Comparison of ENCODE assay signal across 9 mouse cellular contexts in genomic region chr1:172312768-172313561, GRCm38 (mm10). TPM values are rescaled to one million over a fixed set of nuclear protein-coding genes. Genes with fewer than 3 reads are reported as not detected.
A peak's percentile ranks its signal among the peaks of the same experiment; 100 is the strongest.
DNase-seq lines count a peak whose midpoint lies in the region; ATAC-seq and TF ChIP-seq lines count a peak whose summit lies in the region.
"Had no signal": no experiment of that assay in that cellular context is flagged by ENCODE, and none has a peak within 500 bp of the region (broad histone marks: within the 10 kb centered on the region; RNA-seq: fewer than 3 reads in every experiment).

No protein-coding gene starts in this region.

- H3K4me1 ChIP-seq in kidney, embryonic 14.5 days (ENCODE audit: control insufficient read depth, insufficient read depth, low read length) = peaks cover 29% of the 10 kb centered on the region
- peaks cover under 1 to 22% of the 10 kb centered on the region in 2 experiments; a peak in 2 of 4 replicates for H3K4me1 ChIP-seq in ES-E14 (ENCODE audit: control insufficient read depth in 2 of 2, insufficient read depth in 2 of 2, low read length in 2 of 2, poor library complexity in 1 of 2)
- H3K4me1 ChIP-seq in erythroblast, embryonic 14.5 days (ENCODE audit: control insufficient read depth) = peaks cover 51% of the 10 kb centered on the region
- H3K4me1 ChIP-seq in intestine, embryonic 15.5 days (replicated peaks) = peaks cover 26% of the 10 kb centered on the region
- H3K4me1 ChIP-seq in midbrain, embryonic 11.5 days (ENCODE audit: control insufficient read depth, insufficient read depth, low read length) = peaks cover 34% of the 10 kb centered on the region

- 0 out of 2 replicates have a peak overlapping the region, but pooled peaks have one; percentile 24 for H3K27ac ChIP-seq in kidney, embryonic 14.5 days (ENCODE audit: low read depth, low read length)
- no peak overlapping the region for H3K27ac ChIP-seq in ES-E14 (ENCODE audit: insufficient read depth, low read depth, low read length, poor library complexity, severe bottlenecking)
- no peak overlapping the region for H3K27ac ChIP-seq in intestine, embryonic 15.5 days
- no peak overlapping the region for H3K27ac ChIP-seq in midbrain, embryonic 11.5 days (ENCODE audit: low read depth, low read length)

- peak overlapping the region; percentile 72 for H3K9ac ChIP-seq in kidney, embryonic 14.5 days (ENCODE audit: low read depth, low read length)
- peak overlapping the region; percentile 77 for H3K9ac ChIP-seq in ES-E14 (ENCODE audit: insufficient read depth, low read depth, low read length, poor library complexity, severe bottlenecking)
- peak overlapping the region; percentile 74 for H3K9ac ChIP-seq in intestine, embryonic 15.5 days
- peak overlapping the region; percentile 73 for H3K9ac ChIP-seq in midbrain, embryonic 11.5 days (ENCODE audit: low read length)

- 15% methylated on average over 16 of the region's 16 CpGs for WGBS in kidney, embryonic 14.5 days
- 13% methylated on average over 16 of the region's 16 CpGs for WGBS in intestine, embryonic 15.5 days
- 17% methylated on average over 16 of the region's 16 CpGs for WGBS in midbrain, embryonic 11.5 days

- peak; percentile 11 for ATAC-seq in kidney, embryonic 14.5 days (ENCODE audit: low FRiP score, low TSS enrichment)
- ATAC-seq in intestine, embryonic 15.5 days = no peak
- ATAC-seq in midbrain, embryonic 11.5 days (ENCODE audit: low FRiP score) = peak; percentile 1; the same call in 1 of the 2 replicates
- no peak for ATAC-seq in monocyte, adult 5-6 weeks (replicated peaks; ENCODE audit: insufficient number of reproducible peaks, low FRiP score, low TSS enrichment, poor library complexity, severe bottlenecking)

- peaks cover 2% of the 10 kb centered on the region for H3K36me3 ChIP-seq in kidney, embryonic 14.5 days (ENCODE audit: control insufficient read depth, insufficient read depth, low read length)
- peaks cover 4% of the 10 kb centered on the region; the same call in 1 of the 2 replicates for H3K36me3 ChIP-seq in ES-E14 (ENCODE audit: control insufficient read depth, insufficient read depth, low read length, poor library complexity, severe bottlenecking)
- H3K36me3 ChIP-seq in erythroblast, embryonic 14.5 days (ENCODE audit: control insufficient read depth) = peaks cover 14% of the 10 kb centered on the region
- 0 out of 2 replicates have a peak, but pooled peaks cover under 1% of the 10 kb centered on the region for H3K36me3 ChIP-seq in intestine, embryonic 15.5 days
- H3K36me3 ChIP-seq in midbrain, embryonic 11.5 days (ENCODE audit: control insufficient read depth, insufficient read depth, low read length) = 0 out of 2 replicates have a peak, but pooled peaks cover 4% of the 10 kb centered on the region

- peak overlapping the region; percentile 71 for H3K4me3 ChIP-seq in kidney, embryonic 14.5 days (ENCODE audit: low read length)
- peak overlapping the region; percentile 72 to 84 for H3K4me3 ChIP-seq in ES-E14 (ENCODE audit: insufficient read depth in 1 of 2, low read depth in 1 of 2, low read length in 2 of 2, poor library complexity in 1 of 2, severe bottlenecking in 1 of 2)
- peak overlapping the region; percentile 82 for H3K4me3 ChIP-seq in erythroblast, embryonic 14.5 days (replicated peaks)
- peak overlapping the region; percentile 74 for H3K4me3 ChIP-seq in intestine, embryonic 15.5 days (replicated peaks)
- H3K4me3 ChIP-seq in midbrain, embryonic 11.5 days (ENCODE audit: low read depth, low read length) = peak overlapping the region; percentile 72

- in situ Hi-C loops in ES-E14 (cut with MboI; ENCODE audit: low sequenced_read_pairs in 2 of 2, unreplicated experiment in 2 of 2) = loop anchor here in 1 of 2 experiments (10.0 kb wide), 1 partner anchor 168 kb away; the partner anchor contains the start of gene Dcaf8

- peak overlapping the region; percentile 89 for H3K4me2 ChIP-seq in kidney, embryonic 14.5 days (replicated peaks; ENCODE audit: low read depth, low read length)
- peak overlapping the region; percentile 85 for H3K4me2 ChIP-seq in intestine, embryonic 15.5 days (replicated peaks)
- peak overlapping the region; percentile 88 for H3K4me2 ChIP-seq in midbrain, embryonic 11.5 days

- DNase-seq in kidney, adult 18-20 months = no peak
- DNase-seq in ES-E14 (ENCODE audit: low read depth, low spot score) = no peak
- DNase-seq in midbrain, embryonic 11.5 days (ENCODE audit: low spot score, missing footprints) = peak; percentile 81
- no peak for DNase-seq in ovary, postnatal 10 days (ENCODE audit: low spot score)

- no peaks in the 10 kb centered on the region for H3K9me3 ChIP-seq in kidney, embryonic 14.5 days (ENCODE audit: control insufficient read depth, low read length)
- H3K9me3 ChIP-seq in ES-E14 (ENCODE audit: control insufficient read depth, insufficient read depth, low read depth, low read length) = no peaks in the 10 kb centered on the region
- H3K9me3 ChIP-seq in erythroblast, embryonic 14.5 days (ENCODE audit: control insufficient read depth, low read length) = no peaks in the 10 kb centered on the region
- no peaks in the 10 kb centered on the region for H3K9me3 ChIP-seq in intestine, embryonic 15.5 days
- H3K9me3 ChIP-seq in midbrain, embryonic 11.5 days (ENCODE audit: control insufficient read depth, low read length) = no peaks in the 10 kb centered on the region

- H3K27me3 ChIP-seq in kidney, embryonic 14.5 days (ENCODE audit: control insufficient read depth, insufficient read depth, low read length) = no peaks in the 10 kb centered on the region
- no peaks in the 10 kb centered on the region for H3K27me3 ChIP-seq in erythroblast, embryonic 14.5 days (ENCODE audit: control insufficient read depth)
- no peaks in the 10 kb centered on the region for H3K27me3 ChIP-seq in intestine, embryonic 15.5 days (replicated peaks)
- H3K27me3 ChIP-seq in midbrain, embryonic 11.5 days (ENCODE audit: control insufficient read depth, insufficient read depth, low read length) = no peaks in the 10 kb centered on the region; the same call in 1 of the 2 replicates

TF ChIP-seq in ES-E14, 5 proteins besides CTCF, POLR2A, EP300 and RAD21:
- TF ChIP-seq ZC3H11A (IDR thresholded peaks at IDR 0.05; ENCODE audit: borderline replicate concordance, low read depth, low read length) = no peak
- TF ChIP-seq MAFK (IDR thresholded peaks at IDR 0.05; ENCODE audit: insufficient read depth, low read depth, low read length) = no peak
- no peak for TF ChIP-seq CHD2 (IDR thresholded peaks at IDR 0.05; ENCODE audit: low read depth, low read length)
- no peak for TF ChIP-seq HCFC1 (IDR thresholded peaks at IDR 0.05; ENCODE audit: borderline replicate concordance, insufficient read depth, low read length)
- TF ChIP-seq ZNF384 (IDR thresholded peaks at IDR 0.05; ENCODE audit: low read depth, low read length) = no peak

RNA-seq across cellular contexts. Expression of gene Atp1a2, which starts 15.1 kb away (rescaled TPM):
- 0.66 and 0.96 TPM in 2 replicates for polyA plus RNA-seq in kidney, embryonic 14.5 days (2014; fragmentation: Nextera tagmentation; extraction: Ambion mirVana)
- 0.31 and 0.48 TPM in 2 replicates for total RNA-seq in ES-E14 (2012; rRNA removed)
- not detected in 2 replicates for polyA plus RNA-seq in erythroblast, embryonic 14.5 days (2012)
- polyA plus RNA-seq in intestine, embryonic 15.5 days (2015; fragmentation: Nextera tagmentation; extraction: Ambion mirVana) = 3.3 TPM in 2 replicates
- 1.4 and 1.9 TPM in 2 replicates for polyA plus RNA-seq in midbrain, embryonic 11.5 days (2014; fragmentation: Nextera tagmentation; extraction: Ambion mirVana)
- not detected in 3 replicates for total RNA-seq in monocyte, adult 5-6 weeks (2017)

RNA-seq across cellular contexts. Expression of gene Kcnj9, which starts 16.2 kb away (rescaled TPM):
- 0.20 TPM in 1 of 2 replicates, not detected in the other for polyA plus RNA-seq in kidney, embryonic 14.5 days (2014; fragmentation: Nextera tagmentation; extraction: Ambion mirVana)
- total RNA-seq in ES-E14 (2012; rRNA removed) = 1.2 and 1.7 TPM in 2 replicates
- 0.01 TPM in 1 of 2 replicates, not detected in the other for polyA plus RNA-seq in erythroblast, embryonic 14.5 days (2012)
- polyA plus RNA-seq in intestine, embryonic 15.5 days (2015; fragmentation: Nextera tagmentation; extraction: Ambion mirVana) = 0.08 TPM in 1 of 2 replicates, not detected in the other
- polyA plus RNA-seq in midbrain, embryonic 11.5 days (2014; fragmentation: Nextera tagmentation; extraction: Ambion mirVana) = 0.37 and 0.43 TPM in 2 replicates
- total RNA-seq in monocyte, adult 5-6 weeks (2017) = 0.29 TPM in 1 of 3 replicates, not detected in the others

RNA-seq across cellular contexts. Expression of gene Kcnj10, which starts 28.0 kb away (rescaled TPM):
- polyA plus RNA-seq in kidney, embryonic 14.5 days (2014; fragmentation: Nextera tagmentation; extraction: Ambion mirVana) = 0.31 and 0.57 TPM in 2 replicates
- 0.80 and 1.2 TPM in 2 replicates for total RNA-seq in ES-E14 (2012; rRNA removed)
- polyA plus RNA-seq in erythroblast, embryonic 14.5 days (2012) = 0.01 TPM in 1 of 2 replicates, not detected in the other
- polyA plus RNA-seq in intestine, embryonic 15.5 days (2015; fragmentation: Nextera tagmentation; extraction: Ambion mirVana) = 0.08 TPM in 2 replicates
- polyA plus RNA-seq in midbrain, embryonic 11.5 days (2014; fragmentation: Nextera tagmentation; extraction: Ambion mirVana) = 0.75 TPM in 2 replicates
- not detected in 3 replicates for total RNA-seq in monocyte, adult 5-6 weeks (2017)

RNA-seq across cellular contexts. Expression of gene Igsf8, which starts 51.5 kb away (rescaled TPM):
- polyA plus RNA-seq in kidney, embryonic 14.5 days (2014; fragmentation: Nextera tagmentation; extraction: Ambion mirVana) = 39.5 and 53.1 TPM in 2 replicates
- total RNA-seq in ES-E14 (2012; rRNA removed) = 43.5 and 108 TPM in 2 replicates
- 2.7 and 3.3 TPM in 2 replicates for polyA plus RNA-seq in erythroblast, embryonic 14.5 days (2012)
- polyA plus RNA-seq in intestine, embryonic 15.5 days (2015; fragmentation: Nextera tagmentation; extraction: Ambion mirVana) = 46.1 and 53.3 TPM in 2 replicates
- polyA plus RNA-seq in midbrain, embryonic 11.5 days (2014; fragmentation: Nextera tagmentation; extraction: Ambion mirVana) = 47.2 and 55.1 TPM in 2 replicates
- total RNA-seq in monocyte, adult 5-6 weeks (2017) = 13.0 to 18.8 TPM (median 16.7 TPM) in 3 replicates

RNA-seq across cellular contexts. Expression of gene Atp1a4, which starts 54.8 kb away (rescaled TPM):
- not detected in 2 replicates for polyA plus RNA-seq in kidney, embryonic 14.5 days (2014; fragmentation: Nextera tagmentation; extraction: Ambion mirVana)
- 1.5 and 2.2 TPM in 2 replicates for total RNA-seq in ES-E14 (2012; rRNA removed)
- polyA plus RNA-seq in erythroblast, embryonic 14.5 days (2012) = not detected in 2 replicates
- polyA plus RNA-seq in intestine, embryonic 15.5 days (2015; fragmentation: Nextera tagmentation; extraction: Ambion mirVana) = not detected in 2 replicates
- not detected in 2 replicates for polyA plus RNA-seq in midbrain, embryonic 11.5 days (2014; fragmentation: Nextera tagmentation; extraction: Ambion mirVana)
- total RNA-seq in monocyte, adult 5-6 weeks (2017) = 0.43 TPM in 1 of 3 replicates, not detected in the others
- total RNA-seq: left cerebral cortex, adult 8-10 months had no signal

Comparison
In these comparisons a context has a peak if more than half of its experiments do, and no peak if none do; other contexts are left out.
1. ATAC-seq: peak in kidney, embryonic 14.5 days (single experiment) and midbrain, embryonic 11.5 days (single experiment); none in intestine, embryonic 15.5 days (single experiment) and monocyte, adult 5-6 weeks (single experiment).
2. Peak in every context shown above with its lines, with median percentiles within 50 percentile points of each other: H3K4me2 ChIP-seq, H3K4me3 ChIP-seq and H3K9ac ChIP-seq.